Mouse (Mus musculus): ENCODE data around the gene Dab2ip. TPM values are rescaled to one million over a fixed set of nuclear protein-coding genes. Genes with fewer than 3 reads are reported as not detected.
A peak's percentile ranks its signal among the peaks of the same experiment; 100 is the strongest.

Dab2ip gene
- polyA plus RNA-seq, 1 experiment, result 28.5 TPM

- Histone ChIP-seq H3K27me3 (ENCODE audit: control insufficient read depth, insufficient read depth, low read length) (no peaks in the 10 kb centered on the region), H3K27ac (ENCODE audit: control insufficient read depth, insufficient read depth, low read depth, low read length) (no peak overlapping the region), H3K4me1 (ENCODE audit: control insufficient read depth, insufficient read depth, low read length) (peaks cover 8% of the 10 kb centered on the region), H3K36me3 (ENCODE audit: control insufficient read depth, insufficient read depth, low read length) (no peaks in the 10 kb centered on the region), H3K4me3 (ENCODE audit: control insufficient read depth, low read depth, low read length) (no peak overlapping the region)
- TF ChIP-seq POLR2A (IDR thresholded peaks at IDR 0.05; ENCODE audit: control insufficient read depth, low read depth, low read length) (no peak), CTCF (IDR thresholded peaks at IDR 0.05; ENCODE audit: control insufficient read depth, insufficient read depth, insufficient replicate concordance, low read depth, low read length) (no peak)
These were observed 79.9 kb downstream of the Dab2ip start for GRCm38 (mm10) chr2:35637880-35638535.

GRCm38 (mm10) chr2:35639799-35640198 lies 81.7 kb downstream of the Dab2ip start:
- Histone ChIP-seq H3K27ac (ENCODE audit: control insufficient read depth, insufficient read depth, low read depth, low read length) (no peak overlapping the region), H3K27me3 (ENCODE audit: control insufficient read depth, insufficient read depth, low read length) (no peaks in the 10 kb centered on the region), H3K4me3 (ENCODE audit: control insufficient read depth, low read depth, low read length) (no peak overlapping the region), H3K36me3 (ENCODE audit: control insufficient read depth, insufficient read depth, low read length) (no peaks in the 10 kb centered on the region), H3K4me1 (ENCODE audit: control insufficient read depth, insufficient read depth, low read length) (peaks cover 5% of the 10 kb centered on the region)
- no peak for TF ChIP-seq CTCF (IDR thresholded peaks at IDR 0.05; ENCODE audit: control insufficient read depth, insufficient read depth, insufficient replicate concordance, low read depth, low read length)
- no peak for TF ChIP-seq POLR2A (IDR thresholded peaks at IDR 0.05; ENCODE audit: control insufficient read depth, low read depth, low read length)

GRCm38 (mm10) chr2:35640576-35640975 lies 82.5 kb downstream of the Dab2ip start:
- H3K4me3 ChIP-seq (ENCODE audit: control insufficient read depth, low read depth, low read length), result no peak overlapping the region
- no peak overlapping the region for H3K27ac ChIP-seq (ENCODE audit: control insufficient read depth, insufficient read depth, low read depth, low read length)
- H3K27me3 ChIP-seq (ENCODE audit: control insufficient read depth, insufficient read depth, low read length), result no peaks in the 10 kb centered on the region
- no peak for TF ChIP-seq CTCF (IDR thresholded peaks at IDR 0.05; ENCODE audit: control insufficient read depth, insufficient read depth, insufficient replicate concordance, low read depth, low read length)
- no peak for TF ChIP-seq POLR2A (IDR thresholded peaks at IDR 0.05; ENCODE audit: control insufficient read depth, low read depth, low read length)
- peaks cover 3% of the 10 kb centered on the region for H3K4me1 ChIP-seq (ENCODE audit: control insufficient read depth, insufficient read depth, low read length)
- no peaks in the 10 kb centered on the region for H3K36me3 ChIP-seq (ENCODE audit: control insufficient read depth, insufficient read depth, low read length)

- H3K4me3 ChIP-seq (ENCODE audit: control insufficient read depth, low read depth, low read length), result no peak overlapping the region; the same call in 1 of the 2 replicates
- no peaks in the 10 kb centered on the region for H3K36me3 ChIP-seq (ENCODE audit: control insufficient read depth, insufficient read depth, low read length)
- TF ChIP-seq POLR2A (IDR thresholded peaks at IDR 0.05; ENCODE audit: control insufficient read depth, low read depth, low read length) (no peak), CTCF (IDR thresholded peaks at IDR 0.05; ENCODE audit: control insufficient read depth, insufficient read depth, insufficient replicate concordance, low read depth, low read length) (no peak)
- no peak overlapping the region for H3K27ac ChIP-seq (ENCODE audit: control insufficient read depth, insufficient read depth, low read depth, low read length)
- H3K27me3 ChIP-seq (ENCODE audit: control insufficient read depth, insufficient read depth, low read length), result no peaks in the 10 kb centered on the region
- H3K4me1 ChIP-seq (ENCODE audit: control insufficient read depth, insufficient read depth, low read length), result peaks cover 2% of the 10 kb centered on the region; the same call in 1 of the 2 replicates
These were observed 84.2 kb downstream of the Dab2ip start for GRCm38 (mm10) chr2:35642224-35642623.

GRCm38 (mm10) chr2:35646553-35646952 lies 88.5 kb downstream of the Dab2ip start:
- Histone ChIP-seq H3K4me1 (ENCODE audit: control insufficient read depth, insufficient read depth, low read length) (no peaks in the 10 kb centered on the region; the same call in 1 of the 2 replicates), H3K27ac (ENCODE audit: control insufficient read depth, insufficient read depth, low read depth, low read length) (no peak overlapping the region), H3K4me3 (ENCODE audit: control insufficient read depth, low read depth, low read length) (no peak overlapping the region), H3K27me3 (ENCODE audit: control insufficient read depth, insufficient read depth, low read length) (no peaks in the 10 kb centered on the region), H3K36me3 (ENCODE audit: control insufficient read depth, insufficient read depth, low read length) (no peaks in the 10 kb centered on the region)
- TF ChIP-seq POLR2A (IDR thresholded peaks at IDR 0.05; ENCODE audit: control insufficient read depth, low read depth, low read length), result no peak
- no peak for TF ChIP-seq CTCF (IDR thresholded peaks at IDR 0.05; ENCODE audit: control insufficient read depth, insufficient read depth, insufficient replicate concordance, low read depth, low read length)

- no peaks in the 10 kb centered on the region for H3K4me1 ChIP-seq (ENCODE audit: control insufficient read depth, insufficient read depth, low read length)
- no peak overlapping the region for H3K27ac ChIP-seq (ENCODE audit: control insufficient read depth, insufficient read depth, low read depth, low read length)
- no peak for TF ChIP-seq POLR2A (IDR thresholded peaks at IDR 0.05; ENCODE audit: control insufficient read depth, low read depth, low read length)
- peak; percentile 72; the same call in 1 of the 2 replicates for TF ChIP-seq CTCF (IDR thresholded peaks at IDR 0.05; ENCODE audit: control insufficient read depth, insufficient read depth, insufficient replicate concordance, low read depth, low read length)
- no peaks in the 10 kb centered on the region for H3K27me3 ChIP-seq (ENCODE audit: control insufficient read depth, insufficient read depth, low read length)
- no peak overlapping the region for H3K4me3 ChIP-seq (ENCODE audit: control insufficient read depth, low read depth, low read length)
- no peaks in the 10 kb centered on the region for H3K36me3 ChIP-seq (ENCODE audit: control insufficient read depth, insufficient read depth, low read length)
These were observed 91.6 kb downstream of the Dab2ip start for GRCm38 (mm10) chr2:35649708-35650107.

GRCm38 (mm10) chr2:35651297-35651731 lies 93.2 kb downstream of the Dab2ip start:
- H3K36me3 ChIP-seq (ENCODE audit: control insufficient read depth, insufficient read depth, low read length), result no peaks in the 10 kb centered on the region
- H3K4me1 ChIP-seq (ENCODE audit: control insufficient read depth, insufficient read depth, low read length), result no peaks in the 10 kb centered on the region
- no peak overlapping the region for H3K27ac ChIP-seq (ENCODE audit: control insufficient read depth, insufficient read depth, low read depth, low read length)
- TF ChIP-seq POLR2A (IDR thresholded peaks at IDR 0.05; ENCODE audit: control insufficient read depth, low read depth, low read length) (no peak), CTCF (IDR thresholded peaks at IDR 0.05; ENCODE audit: control insufficient read depth, insufficient read depth, insufficient replicate concordance, low read depth, low read length) (no peak)
- no peaks in the 10 kb centered on the region for H3K27me3 ChIP-seq (ENCODE audit: control insufficient read depth, insufficient read depth, low read length)
- no peak overlapping the region for H3K4me3 ChIP-seq (ENCODE audit: control insufficient read depth, low read depth, low read length)

Measured in testis, adult 2 months (tissue).